Mouse (Mus musculus): ENCODE measurements at regions not wholly inside any gene's neighbourhood (a gene's known extent, or its start where the extent isn't known, plus 50 kb on each side); places are given as distances from the start of the nearest gene placed in this dataset.

GRCm38 (mm10) chr12:97326582-97326981, 932.7 kb downstream of the Galc start:
- DNase-seq, result no peak

DNA sequence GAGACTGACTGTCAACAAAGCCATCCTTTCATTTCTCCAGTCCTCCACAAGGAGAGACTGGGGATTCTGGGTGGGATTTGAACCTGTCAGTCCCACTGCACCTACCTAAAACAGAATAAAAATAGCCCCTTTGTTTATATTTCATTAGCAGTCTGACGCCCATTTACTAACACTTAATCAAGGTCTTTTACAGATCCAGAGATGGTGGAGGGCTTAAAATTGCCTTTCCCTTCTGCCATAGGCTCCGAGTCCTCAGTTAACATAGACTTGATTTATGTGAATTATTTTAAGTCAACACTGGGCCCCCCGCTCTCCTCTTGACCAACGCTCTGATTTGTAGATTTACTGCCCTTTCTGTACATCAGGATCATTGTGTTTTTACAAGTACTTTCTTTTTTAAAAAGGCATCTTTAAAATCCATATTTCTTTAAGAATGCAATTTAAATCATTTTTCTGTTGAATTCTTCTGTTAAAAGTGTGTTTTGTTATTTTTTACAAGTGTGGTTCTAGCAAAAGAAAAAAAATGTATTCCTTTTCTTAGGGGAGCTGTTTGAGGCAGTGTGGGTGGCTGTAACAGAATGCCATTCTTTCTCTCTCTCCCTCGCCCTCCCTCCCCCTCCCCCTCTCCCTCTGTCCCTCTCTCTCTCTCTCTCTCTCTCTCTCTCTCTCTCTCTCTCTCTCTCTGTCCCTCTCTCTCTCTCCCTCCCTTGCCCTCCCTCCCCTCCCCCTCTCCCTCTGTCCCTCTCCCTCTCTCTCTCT, 946.8 kb downstream of the Galc start:
- DNase-seq, result no peak

- DNase-seq, result no peak
Observed at GRCm38 (mm10) chr12:97278792-97279191, 980.5 kb downstream of the Galc start.

DNA sequence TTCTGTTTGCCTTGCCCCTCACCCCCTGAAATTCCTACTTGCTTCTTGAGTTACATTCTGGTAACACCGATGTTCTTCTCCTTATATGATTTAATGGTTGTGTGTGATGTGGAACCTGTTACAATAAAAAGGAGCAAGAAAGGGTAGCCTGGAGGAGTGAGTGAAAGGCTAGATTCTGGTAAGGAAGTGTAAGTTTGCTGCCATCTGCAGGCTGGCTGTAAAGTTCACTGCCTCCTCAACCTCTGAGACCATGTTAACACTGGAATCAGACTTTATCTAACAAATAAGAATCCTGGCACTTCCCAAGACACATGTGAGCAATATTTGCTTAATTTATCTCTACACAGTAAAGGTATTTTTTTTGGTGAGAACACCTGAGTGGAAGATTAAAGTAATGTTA, 980.9 kb downstream of the Galc start:
- no peak for DNase-seq
